Mouse (Mus musculus) adrenal gland, adult 2 months (tissue): Measurements from ENCODE around the gene Yy1. TPM values are rescaled to one million over a fixed set of nuclear protein-coding genes. Genes with fewer than 3 reads are reported as not detected.

Experiments
- DNase-seq: peaks from one replicate; pipeline ENCODE4 v3.0.0; 2021
- long read RNA-seq: library from polyadenylated mRNA; stranded (forward); transcript quantifications from one replicate; pipeline ENCODE4 v2.0.0, GENCODE M21; 2021
- polyA plus RNA-seq: library from polyadenylated mRNA; depleted of rRNA; stranded (reverse); fragments of >200 nt; gene quantifications from 2 replicates; pipeline ENCODE4 v1.2.3, GENCODE M21; 2012; rRNA removed
- total RNA-seq, 2 experiments: library from RNA; stranded (reverse); gene quantifications; 2 replicates each; pipeline ENCODE4 v1.2.3; 2021

The Yy1 gene
- total RNA-seq: 100 to 1,000 TPM in 1 of 2 experiments, 10 to 100 TPM in 1; 56.2 to 102 TPM
- 22.5 and 27.8 TPM in 2 replicates for polyA plus RNA-seq
- long read RNA-seq, full-length matches to known transcripts: 15 of 21 reads
- long read RNA-seq, partial matches to known transcripts: 0 of 21 reads
- long read RNA-seq, other reads (novel, unspliced or antisense): 6 of 21 reads

- peak; percentile 99 for DNase-seq
Measured at GRCm38 (mm10) chr12:108792546-108793452, at the start of gene Yy1. Gene Yy1, plus strand, starts transcription at chr12:108792973.

GRCm38 (mm10) chr12:108745990-108746389 lies 46.8 kb upstream of the Yy1 start:
- DNase-seq: no peak

- no peak for DNase-seq
Measured at GRCm38 (mm10) chr12:108749019-108749418, 43.8 kb upstream of the Yy1 start.

- DNase-seq: no peak
Measured at GRCm38 (mm10) chr12:108749454-108749853, 43.3 kb upstream of the Yy1 start.

GRCm38 (mm10) chr12:108750226-108750625 lies 42.5 kb upstream of the Yy1 start:
- DNase-seq: no peak

- DNase-seq: no peak
Measured at GRCm38 (mm10) chr12:108751790-108752189, 41.0 kb upstream of the Yy1 start.

GRCm38 (mm10) chr12:108755141-108755540 lies 37.6 kb upstream of the Yy1 start:
- DNase-seq: no peak

GRCm38 (mm10) chr12:108756611-108757010 lies 36.2 kb upstream of the Yy1 start:
- DNase-seq: peak; percentile 24

- DNase-seq: peak; percentile 96
Measured at GRCm38 (mm10) chr12:108757717-108758257, 35.0 kb upstream of the Yy1 start.

GRCm38 (mm10) chr12:108758273-108758672 lies 34.5 kb upstream of the Yy1 start:
- no peak for DNase-seq

GRCm38 (mm10) chr12:108758682-108759081 lies 34.1 kb upstream of the Yy1 start:
- DNase-seq: no peak

- DNase-seq: no peak
Measured at GRCm38 (mm10) chr12:108759266-108759665, 33.5 kb upstream of the Yy1 start.

GRCm38 (mm10) chr12:108760016-108760415 lies 32.8 kb upstream of the Yy1 start:
- DNase-seq: no peak

- DNase-seq: peak; percentile 13
Measured at GRCm38 (mm10) chr12:108760500-108761020, 32.2 kb upstream of the Yy1 start.

- peak; percentile 17 for DNase-seq
Measured at GRCm38 (mm10) chr12:108761209-108761608, 31.6 kb upstream of the Yy1 start.

- DNase-seq: no peak
Measured at GRCm38 (mm10) chr12:108761665-108762064, 31.1 kb upstream of the Yy1 start.

- peak; percentile 14 for DNase-seq
Measured at GRCm38 (mm10) chr12:108763057-108763796, 29.5 kb upstream of the Yy1 start.

- peak; percentile 6 for DNase-seq
Measured at GRCm38 (mm10) chr12:108764917-108765678, 27.7 kb upstream of the Yy1 start.

- DNase-seq: peak; percentile 77
Measured at GRCm38 (mm10) chr12:108765751-108766221, 27.0 kb upstream of the Yy1 start.

- no peak for DNase-seq
Measured at GRCm38 (mm10) chr12:108766316-108766715, 26.5 kb upstream of the Yy1 start.

GRCm38 (mm10) chr12:108766866-108767265 lies 25.9 kb upstream of the Yy1 start:
- DNase-seq: no peak
